Mouse (Mus musculus) kidney, postnatal 0 days (tissue): ENCODE results near the gene Ets2. TPM values are rescaled to one million over a fixed set of nuclear protein-coding genes. Genes with fewer than 3 reads are reported as not detected.

Experiments used
- ATAC-seq: fragments of 200-750 bp; cut with Nextera tagmentation; replicated peaks from 2 replicates; pipeline ENCODE4 v1.8.0; 2017; ENCODE audit warnings: low read depth, moderate number of reproducible peaks, moderate TSS enrichment, moderate library complexity; ENCODE audit not compliant: low FRiP score
- DNase-seq: peaks from one replicate; pipeline ENCODE4 v3.0.0-alpha.2; 2016; ENCODE audit warnings: low spot score
- H3K27ac ChIP-seq: fragments of 300-500 bp; sonication (generic); 2 replicates; pipeline ENCODE4 v1.5.1; 2014; ENCODE audit warnings: mild to moderate bottlenecking
- H3K27me3 ChIP-seq: fragments of 300-500 bp; sonication (generic); 2 replicates; pipeline ENCODE4 v1.6.1; 2014; ENCODE audit warnings: low read length, mixed read lengths; ENCODE audit not compliant: insufficient read depth
- H3K36me3 ChIP-seq: fragments of 300-500 bp; sonication (generic); 2 replicates; pipeline ENCODE4 v1.6.1; 2014; ENCODE audit warnings: low read length, mixed read lengths; ENCODE audit not compliant: insufficient read depth
- H3K4me1 ChIP-seq: fragments of 300-500 bp; sonication (generic); replicated peaks from 2 replicates; pipeline ENCODE4 v1.6.1; 2014; ENCODE audit warnings: antibody characterized with exemption, low read length, mixed read lengths; ENCODE audit not compliant: insufficient read depth
- H3K4me2 ChIP-seq: fragments of 300-500 bp; sonication (generic); 2 replicates; pipeline ENCODE4 v1.6.1; 2014; ENCODE audit warnings: mild to moderate bottlenecking, low read length, moderate library complexity, mixed read lengths
- H3K4me3 ChIP-seq: fragments of 300-500 bp; sonication (generic); replicated peaks from 2 replicates; pipeline ENCODE4 v1.5.1; 2014; ENCODE audit warnings: low read depth, low read length
- H3K9ac ChIP-seq: fragments of 300-500 bp; sonication (generic); 2 replicates; pipeline ENCODE4 v1.6.1; 2014; ENCODE audit warnings: low read depth, low read length
- H3K9me3 ChIP-seq: fragments of 300-500 bp; sonication (generic); replicated peaks from 2 replicates; pipeline ENCODE4 v1.6.1; 2016; ENCODE audit warnings: low read length, inconsistent platforms, mixed read lengths
- CTCF ChIP-seq: IDR thresholded peaks from 2 replicates; pipeline ENCODE4 v1.5.1; 2016; ENCODE audit warnings: antibody characterized with exemption, low read depth, mild to moderate bottlenecking, moderate library complexity
- WGBS: fragments of 180-500 bp; shearing (Covaris S2); extraction: QIAGEN DNeasy Blood & Tissue Kit; methylation state at CpG from one replicate; pipeline ENCODE4 v1.1.7; 2014; 5-methylcytosine and 5-hydroxymethylcytosine counted together
- polyA plus RNA-seq: library from polyadenylated mRNA; unstranded; fragments of >200 nt; fragmentation: Nextera tagmentation; extraction: Ambion mirVana; gene quantifications from 2 replicates; pipeline ENCODE4 v1.2.1, GENCODE M21; 2015

The Ets2 gene
- 50.8 and 51.7 TPM in 2 replicates for polyA plus RNA-seq

DNA sequence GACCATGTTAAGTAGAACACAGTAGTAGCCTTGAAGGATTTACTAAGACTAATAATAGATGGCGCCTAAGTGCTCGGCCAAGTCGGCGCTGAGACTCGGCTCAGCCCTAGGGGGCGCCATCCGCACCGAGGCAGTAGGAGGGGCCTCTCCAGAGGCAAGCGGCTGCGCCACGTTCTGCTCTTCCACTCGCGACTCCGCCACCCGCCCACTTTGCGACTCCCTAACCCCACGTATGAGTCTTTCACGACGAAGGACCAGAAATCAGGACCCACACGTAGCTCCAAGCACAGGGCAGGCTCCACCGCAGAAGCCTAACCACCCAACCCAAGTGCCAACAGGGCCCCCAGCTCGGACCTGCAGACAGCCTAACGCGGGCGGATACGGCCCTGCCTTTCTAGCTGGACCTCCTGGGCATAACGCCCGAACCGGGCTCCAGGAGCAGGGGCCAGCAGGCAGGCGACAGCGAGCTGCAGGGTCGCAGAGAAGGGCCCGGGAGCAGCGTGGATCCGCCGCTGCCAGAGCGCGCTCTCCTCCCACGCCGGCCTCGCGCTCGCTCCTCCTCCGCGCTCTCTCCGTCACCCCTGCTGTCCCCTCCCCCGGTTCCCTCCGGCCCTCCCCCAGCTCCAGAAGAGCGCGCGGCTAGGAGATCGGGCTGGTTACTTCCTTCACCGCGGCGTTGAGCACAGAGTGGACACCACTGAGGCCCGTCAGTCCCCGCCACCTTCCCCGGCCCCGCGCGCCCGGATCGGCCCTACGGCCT is at the start of gene Ets2:
Gene Ets2, plus strand, starts transcription at position 274 of the 760 bp plus-strand sequence.
- peak; percentile 97 for DNase-seq
- under 1% methylated on average over 53 of the region's 64 CpGs for whole genome bisulfite sequencing
- ATAC-seq = peak; percentile 84
- H3K27me3 ChIP-seq = no peaks in the 10 kb centered on the region
- peak; percentile 83 for TF ChIP-seq CTCF
- H3K4me2 ChIP-seq = peak within 1 kb of the TSS; percentile 60
- H3K4me3 ChIP-seq = peak within 1 kb of the TSS; percentile 98
- peaks cover 24% of the 10 kb centered on the region for H3K4me1 ChIP-seq
- peak within 1 kb of the TSS; percentile 98 for H3K9ac ChIP-seq
- peak within 1 kb of the TSS; percentile 97 for H3K27ac ChIP-seq
- H3K36me3 ChIP-seq = peaks cover 6% of the 10 kb centered on the region; the same call in 1 of the 2 replicates
- H3K9me3 ChIP-seq = no peaks in the 10 kb centered on the region

DNA sequence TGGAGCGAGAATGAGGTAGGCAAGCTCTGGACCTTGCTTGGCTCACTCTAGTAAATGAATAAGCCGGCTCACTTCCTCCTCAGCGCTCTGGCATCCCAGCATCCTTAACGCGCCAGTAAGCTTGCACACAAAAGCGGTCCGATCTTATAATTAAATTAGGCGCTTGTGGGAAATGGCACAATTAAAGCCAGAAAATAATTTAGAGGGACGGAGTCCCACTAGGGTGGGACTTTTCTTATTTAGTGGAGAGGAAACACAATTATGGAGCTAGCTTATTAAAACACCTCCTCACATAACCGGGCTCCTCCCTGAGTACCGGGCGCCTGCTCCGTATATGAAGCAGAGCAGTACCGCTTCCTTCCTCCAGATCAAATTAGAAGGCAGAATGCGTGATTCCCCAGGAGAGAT is 47.7 kb upstream of the Ets2 start:
- Histone ChIP-seq H3K4me3 (no peak overlapping the region), H3K27ac (no peak overlapping the region), H3K4me1 (no peaks in the 10 kb centered on the region), H3K27me3 (no peaks in the 10 kb centered on the region), H3K36me3 (no peaks in the 10 kb centered on the region), H3K9ac (no peak overlapping the region), H3K4me2 (no peak overlapping the region), H3K9me3 (no peaks in the 10 kb centered on the region)
- no peak for TF ChIP-seq CTCF
- WGBS = 59% methylated on average over 15 of the region's 15 CpGs
- ATAC-seq = no peak
- DNase-seq = no peak

DNA sequence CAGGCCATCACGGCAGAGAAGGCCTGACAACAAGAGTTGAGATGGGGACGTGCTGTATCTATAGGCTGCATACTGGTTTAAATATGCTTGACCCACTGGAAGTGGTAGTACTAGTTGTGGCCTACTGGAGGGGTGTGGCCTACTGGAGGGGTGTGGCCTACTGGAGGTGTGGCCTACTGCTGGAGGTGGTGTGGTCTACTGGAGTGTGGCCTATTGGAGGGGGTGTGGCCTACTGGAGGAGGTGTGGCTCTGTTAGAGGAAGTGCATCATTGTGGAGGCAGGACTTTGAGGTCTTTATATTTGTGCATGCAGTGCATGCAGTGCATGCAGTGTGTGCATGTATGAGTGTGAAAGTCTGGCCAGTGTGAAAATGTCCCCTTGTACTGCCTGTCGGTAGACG is 45.3 kb upstream of the Ets2 start:
- peak; percentile 42; the same call in 1 of the 2 replicates for ATAC-seq
- no peaks in the 10 kb centered on the region for H3K4me1 ChIP-seq
- no peaks in the 10 kb centered on the region for H3K27me3 ChIP-seq
- DNase-seq = no peak
- H3K4me3 ChIP-seq = no peak overlapping the region
- no peak overlapping the region for H3K9ac ChIP-seq
- TF ChIP-seq CTCF = no peak
- H3K4me2 ChIP-seq = no peak overlapping the region
- no peak overlapping the region for H3K27ac ChIP-seq
- no peaks in the 10 kb centered on the region for H3K36me3 ChIP-seq
- WGBS = 96% methylated on average over 4 of the region's 4 CpGs
- H3K9me3 ChIP-seq = no peaks in the 10 kb centered on the region

DNA sequence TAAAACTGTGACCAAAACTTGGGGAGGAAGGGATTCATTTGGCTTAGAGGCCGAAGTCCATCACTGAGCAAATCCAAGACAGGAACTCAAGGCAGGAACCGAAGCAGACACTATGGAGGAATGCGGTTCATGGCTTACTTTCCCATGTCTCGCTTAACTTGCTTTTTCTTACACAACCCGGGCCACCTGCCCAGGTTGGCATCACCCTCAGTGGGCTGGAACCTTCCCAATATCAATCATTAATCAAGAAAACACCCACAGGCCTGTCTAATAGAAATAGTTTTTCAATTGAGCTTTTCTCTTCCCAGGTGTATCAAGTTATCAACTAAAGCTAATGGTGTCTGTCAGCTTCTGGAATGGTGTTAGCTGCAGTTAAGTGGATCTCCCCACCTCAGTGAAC is 44.7 kb upstream of the Ets2 start:
- DNase-seq = no peak
- 89% methylated on average over 5 of the region's 5 CpGs for WGBS
- H3K4me3 ChIP-seq = no peak overlapping the region
- no peak for ATAC-seq
- no peak overlapping the region for H3K4me2 ChIP-seq
- no peak for TF ChIP-seq CTCF
- no peaks in the 10 kb centered on the region for H3K4me1 ChIP-seq
- H3K9me3 ChIP-seq = no peaks in the 10 kb centered on the region
- H3K9ac ChIP-seq = no peak overlapping the region
- H3K36me3 ChIP-seq = no peaks in the 10 kb centered on the region
- no peak overlapping the region for H3K27ac ChIP-seq
- no peaks in the 10 kb centered on the region for H3K27me3 ChIP-seq

DNA sequence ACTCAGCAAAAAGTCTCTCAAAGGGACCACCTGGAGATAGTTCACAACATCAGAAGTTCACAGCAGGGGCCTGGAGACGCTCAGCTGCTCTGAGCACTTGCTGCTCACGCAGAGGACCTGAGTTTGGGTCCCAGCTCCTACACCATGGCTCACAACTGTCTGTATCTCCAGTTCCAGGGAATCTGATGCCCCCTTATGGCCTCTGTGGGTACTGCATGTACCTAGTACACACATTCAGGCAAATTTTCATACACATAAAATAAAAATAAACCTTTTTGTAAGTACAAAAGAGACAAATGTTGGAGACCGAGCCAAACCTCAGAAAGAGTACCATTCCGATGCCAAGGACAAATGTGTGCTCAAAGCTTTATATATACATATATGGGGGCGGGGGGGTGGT is 44.1 kb upstream of the Ets2 start:
- Histone ChIP-seq H3K4me2 (no peak overlapping the region), H3K27me3 (no peaks in the 10 kb centered on the region), H3K4me3 (no peak overlapping the region), H3K9me3 (no peaks in the 10 kb centered on the region), H3K36me3 (no peaks in the 10 kb centered on the region), H3K27ac (no peak overlapping the region), H3K9ac (no peak overlapping the region), H3K4me1 (no peaks in the 10 kb centered on the region)
- no peak for ATAC-seq
- 0 out of 2 replicates have a peak, but pooled peaks have one; percentile 16 for TF ChIP-seq CTCF
- no peak for DNase-seq
- 95% methylated on average over 5 of the region's 5 CpGs for WGBS

DNA sequence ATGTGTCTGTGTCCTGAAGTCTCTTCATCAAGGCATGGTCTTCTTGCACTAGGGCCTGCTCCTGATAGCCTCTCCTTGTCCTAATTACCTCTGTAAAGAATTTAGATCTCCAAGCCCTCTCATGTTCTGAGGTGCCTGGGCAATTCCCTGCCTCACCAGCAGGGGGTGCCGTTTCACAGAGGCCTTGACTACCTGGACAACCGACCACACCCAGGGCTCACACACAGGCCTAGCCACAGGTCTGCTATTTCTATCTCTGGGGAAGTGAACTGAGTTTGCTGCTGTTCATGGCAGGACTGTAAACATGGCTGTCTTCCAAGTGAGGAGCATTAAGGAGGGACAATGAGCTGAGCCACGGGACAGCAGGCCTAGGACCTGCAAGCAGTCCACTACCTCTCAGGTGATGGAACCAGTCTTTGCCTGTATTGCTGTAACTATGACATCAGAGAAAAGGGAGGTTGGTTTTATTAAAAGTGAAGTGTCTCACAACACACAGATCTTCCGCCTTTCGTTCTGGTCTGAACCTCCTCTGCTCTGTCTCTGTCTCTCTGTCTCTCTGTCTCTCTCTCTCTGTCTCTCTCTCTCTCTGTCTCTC is 42.9 kb upstream of the Ets2 start:
- Histone ChIP-seq H3K9me3 (no peaks in the 10 kb centered on the region), H3K36me3 (no peaks in the 10 kb centered on the region), H3K4me1 (no peaks in the 10 kb centered on the region), H3K4me3 (no peak overlapping the region), H3K9ac (no peak overlapping the region), H3K4me2 (no peak overlapping the region), H3K27ac (no peak overlapping the region), H3K27me3 (no peaks in the 10 kb centered on the region)
- TF ChIP-seq CTCF = peak; percentile 81
- WGBS = 50% methylated on average over 5 of the region's 5 CpGs
- DNase-seq = no peak
- ATAC-seq = 0 out of 2 replicates have a peak, but pooled peaks have one; percentile 18
